Mouse (Mus musculus) spleen, adult 2 months (tissue): ENCODE measurements around the gene Ggact. TPM values are rescaled to one million over a fixed set of nuclear protein-coding genes. Genes with fewer than 3 reads are reported as not detected.

Experiments used
- DNase-seq, 2 experiments: peaks; one replicate each; pipeline versions ENCODE4 v3.0.0 to v3.0.0-alpha.2; 2012 to 2021; ENCODE audit warnings: low spot score in 2 of 2, low read depth in 1 of 2
- H3K27ac ChIP-seq: fragments of 200-500 bp; 2 replicates; pipeline ENCODE4 v1.5.1; 2012; ENCODE audit warnings: low read length, inconsistent platforms; ENCODE audit not compliant: insufficient read depth
- H3K27me3 ChIP-seq: fragments of 200-500 bp; 2 replicates; pipeline ENCODE4 v1.6.1; 2012; ENCODE audit warnings: mild to moderate bottlenecking, moderate library complexity, low read length, inconsistent platforms; ENCODE audit not compliant: control insufficient read depth, insufficient read depth
- H3K36me3 ChIP-seq: fragments of 200-500 bp; 2 replicates; pipeline ENCODE4 v1.6.1; 2012; ENCODE audit warnings: mild to moderate bottlenecking, low read length, inconsistent platforms; ENCODE audit not compliant: control insufficient read depth, insufficient read depth
- H3K4me1 ChIP-seq: fragments of 200-500 bp; 2 replicates; pipeline ENCODE4 v1.6.1; 2011; ENCODE audit warnings: inconsistent platforms; ENCODE audit not compliant: control insufficient read depth, insufficient read depth, insufficient read length
- H3K4me3 ChIP-seq: fragments of 200-500 bp; 2 replicates; pipeline ENCODE4 v1.5.1; 2011; ENCODE audit warnings: mild to moderate bottlenecking, inconsistent platforms; ENCODE audit not compliant: insufficient read depth, insufficient read length; ENCODE audit errors: extremely low read depth
- CTCF ChIP-seq: fragments of 200-500 bp; IDR thresholded peaks from 2 replicates; pipeline ENCODE4 v1.5.1; 2011; ENCODE audit warnings: mild to moderate bottlenecking, inconsistent platforms; ENCODE audit not compliant: insufficient read depth, insufficient read length, insufficient replicate concordance; ENCODE audit errors: extremely low read depth
- POLR2A ChIP-seq: fragments of 200-500 bp; IDR thresholded peaks from 2 replicates; pipeline ENCODE4 v1.6.1; 2011; ENCODE audit warnings: low read depth, low read length, inconsistent platforms
- WGBS: fragments of 180-500 bp; shearing (Covaris S2); methylation state at CpG from one replicate; pipeline ENCODE4 v1.1.7; 2018; 5-methylcytosine and 5-hydroxymethylcytosine counted together
- polyA plus RNA-seq: library from polyadenylated mRNA; depleted of rRNA; stranded (reverse); fragments of >200 nt; gene quantifications from 2 replicates; pipeline ENCODE4 v1.2.3, GENCODE M21; 2012; rRNA removed

The Ggact gene
- polyA plus RNA-seq, 1 experiment = 24.6 TPM

GRCm38 (mm10) chr14:122784701-122785100 lies 128.9 kb downstream of the Ggact start:
- WGBS = 47% methylated on average over 4 of the region's 4 CpGs
- no peak overlapping the region for H3K27ac ChIP-seq
- H3K36me3 ChIP-seq = no peaks in the 10 kb centered on the region

DNA sequence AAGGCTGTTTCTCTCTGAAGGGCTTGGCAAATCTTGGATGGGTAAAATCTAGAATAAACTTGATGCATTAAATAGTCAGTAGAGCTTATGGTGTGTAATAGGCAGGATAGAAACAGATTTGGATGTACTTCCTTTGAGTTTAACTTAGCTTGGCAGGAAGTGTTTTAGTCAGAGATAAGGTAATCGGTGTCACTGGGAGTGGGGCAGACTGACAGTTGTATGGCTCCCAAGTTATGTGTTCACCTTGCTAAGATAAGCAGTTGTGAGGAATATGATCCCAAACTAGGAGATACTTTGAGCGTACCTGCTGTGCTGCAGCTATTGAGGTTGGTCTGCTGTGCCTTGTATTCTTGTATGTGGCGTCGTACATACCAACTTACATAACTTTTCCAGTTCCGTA lies 147.1 kb downstream of the Ggact start:
- no peaks in the 10 kb centered on the region for H3K4me1 ChIP-seq
- H3K27me3 ChIP-seq = no peaks in the 10 kb centered on the region
- no peaks in the 10 kb centered on the region for H3K36me3 ChIP-seq
- TF ChIP-seq POLR2A (no peak), CTCF (no peak)
- no peak overlapping the region for H3K27ac ChIP-seq
- WGBS = 78% methylated on average over 5 of the region's 5 CpGs
- no peak for DNase-seq
- no peak overlapping the region for H3K4me3 ChIP-seq

More at GRCm38 (mm10) chr14:122784701-122785100, 128.9 kb downstream of the Ggact start:
- Histone ChIP-seq H3K27me3 (no peaks in the 10 kb centered on the region), H3K4me1 (no peaks in the 10 kb centered on the region; the same call in 1 of the 2 replicates), H3K4me3 (no peak overlapping the region)
- TF ChIP-seq POLR2A (no peak), CTCF (no peak)
- DNase-seq = no peak

Other genes with a start within 250 kb of the Ggact start
- gene Tmtc4, start 70.3 kb upstream of the Ggact start, polyA plus RNA-seq = 2.8 and 4.0 TPM in 2 replicates